Mouse (Mus musculus) adrenal gland, adult (tissue): ENCODE results near the gene Cgnl1.
A peak's percentile ranks its signal among the peaks of the same experiment; 100 is the strongest.

Experiments
- DNase-seq, 2 experiments: peaks; one replicate each; pipeline ENCODE4 v3.0.0; 2022 to 2023; ENCODE audit warnings: low spot score in 1 of 2; ENCODE audit not compliant: inconsistent age in 2 of 2

The Cgnl1 gene

DNA sequence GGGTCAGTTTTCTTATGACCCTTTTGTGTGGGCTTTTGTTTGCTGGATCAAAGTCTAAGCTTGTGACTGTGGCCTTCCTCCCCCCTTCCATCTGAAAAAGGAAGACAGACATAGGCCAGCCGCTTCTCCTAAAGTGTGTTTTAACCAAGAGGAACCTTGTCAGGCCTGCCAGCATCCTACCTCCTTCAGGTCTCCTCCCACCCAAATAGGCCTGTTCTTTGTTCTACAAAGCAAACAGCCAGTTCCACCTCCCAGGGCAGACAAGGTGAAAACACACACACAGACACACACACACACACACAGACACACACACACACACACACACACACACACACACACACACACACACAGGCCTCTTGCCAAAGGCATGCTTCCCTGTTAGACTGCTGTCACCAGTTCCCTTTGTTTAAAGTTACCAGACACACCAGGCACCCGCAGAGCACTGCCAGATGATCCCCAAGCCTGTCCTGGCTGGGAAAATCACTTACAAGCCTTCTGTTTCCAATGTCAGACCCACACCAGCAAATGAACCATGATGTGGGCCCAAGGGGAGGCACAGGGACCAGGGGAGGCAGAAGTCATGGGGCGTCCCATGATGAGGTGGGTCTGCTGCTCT lies 95.5 kb downstream of the Cgnl1 start:
- DNase-seq = no peak

DNA sequence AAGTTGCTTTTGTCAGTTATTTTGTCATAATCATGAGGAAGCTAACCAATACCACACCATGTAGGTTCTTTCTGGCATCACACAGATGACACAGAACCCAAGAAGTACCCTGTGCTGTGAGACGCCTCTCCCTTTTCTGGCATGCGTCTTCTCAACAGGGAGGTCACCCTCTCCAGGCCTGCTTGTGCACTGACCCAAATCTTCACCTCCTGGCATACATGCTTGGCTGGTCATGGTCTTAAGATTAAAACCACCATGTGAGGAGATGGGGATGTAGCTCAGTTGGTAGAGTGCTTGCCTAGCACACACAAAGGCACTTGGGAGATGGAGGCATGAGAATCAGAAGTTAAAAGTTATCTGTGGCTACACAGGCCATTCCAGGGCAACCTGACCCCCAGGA lies 96.2 kb downstream of the Cgnl1 start:
- no peak for DNase-seq

DNA sequence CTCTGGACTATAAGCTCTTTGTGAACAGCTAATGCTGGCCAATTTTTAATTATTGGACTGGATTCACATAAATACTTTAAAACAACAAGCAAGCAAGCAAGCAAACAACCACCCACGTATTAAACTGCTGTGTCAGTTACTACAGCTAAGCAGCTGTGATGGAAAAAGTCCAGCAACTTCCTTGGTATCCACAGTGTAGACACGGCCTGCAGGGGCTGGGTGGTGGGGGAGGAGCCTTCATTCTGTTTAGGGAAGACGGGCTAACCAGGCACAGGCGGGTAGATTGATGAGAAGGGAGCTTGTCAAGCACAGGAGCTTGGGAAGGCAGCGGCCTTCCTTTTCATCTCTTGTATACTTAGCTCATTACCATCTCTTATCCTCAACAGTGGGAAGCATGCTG lies 96.9 kb downstream of the Cgnl1 start:
- no peak for DNase-seq

DNA sequence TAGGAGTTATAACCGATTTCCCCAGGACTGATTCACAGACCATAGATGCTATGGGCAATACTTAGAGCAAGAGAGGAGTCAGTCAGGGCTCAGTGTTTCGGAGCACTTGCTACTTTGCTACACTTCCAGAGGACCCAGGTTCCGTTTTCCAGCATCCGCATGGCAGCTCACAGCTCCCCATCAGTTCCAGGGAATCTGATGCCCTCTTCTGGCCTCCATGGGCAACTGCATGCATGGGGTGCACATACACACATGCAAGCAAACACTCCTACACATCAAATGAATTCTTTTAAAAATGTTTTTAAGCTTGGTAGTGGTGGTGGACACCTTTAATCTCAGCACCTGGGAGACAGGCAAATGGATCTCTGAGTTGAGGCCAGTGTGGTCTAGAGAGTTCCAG lies 98.9 kb downstream of the Cgnl1 start:
- DNase-seq = no peak

DNA sequence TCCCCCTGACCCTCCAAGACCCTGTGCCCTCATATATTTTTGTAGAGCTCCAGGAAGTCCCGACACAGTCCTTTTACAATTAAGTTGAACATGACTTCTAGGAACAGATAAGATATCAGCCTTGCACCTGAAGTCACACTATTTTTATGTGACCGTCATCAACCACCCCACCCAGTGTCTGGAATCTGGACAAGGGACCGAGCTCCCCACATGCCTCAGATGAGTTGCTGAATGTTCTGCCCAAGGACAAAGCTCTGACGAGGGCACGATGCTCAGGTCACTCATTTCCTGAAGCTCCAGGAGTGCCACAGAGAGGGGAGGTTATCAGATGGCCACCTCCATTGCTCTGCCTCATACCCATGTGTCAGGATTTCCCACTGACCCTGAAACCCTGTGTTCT lies 100.7 kb downstream of the Cgnl1 start:
- peak; percentile 62 to 69 for DNase-seq

DNA sequence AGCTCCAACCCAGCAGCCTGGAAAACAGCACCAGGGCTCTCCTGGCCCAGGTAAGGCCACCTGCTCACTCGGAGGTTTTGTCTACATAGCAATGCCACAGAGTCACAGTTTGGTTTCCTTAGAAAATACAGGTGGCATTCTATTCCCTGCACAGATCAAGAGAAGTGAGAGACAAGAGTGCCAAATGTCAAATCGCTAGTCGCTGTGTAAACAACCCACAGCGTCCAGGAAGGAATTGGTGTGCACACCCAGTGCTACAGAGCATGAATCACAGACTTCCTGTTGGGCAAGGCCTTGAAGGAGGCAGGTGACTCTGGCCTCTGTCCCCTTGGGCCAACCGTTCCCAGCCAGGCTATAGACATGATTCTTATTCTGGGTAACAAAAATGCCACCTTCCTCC lies 103.8 kb downstream of the Cgnl1 start:
- peak; percentile 50 to 76 for DNase-seq

DNA sequence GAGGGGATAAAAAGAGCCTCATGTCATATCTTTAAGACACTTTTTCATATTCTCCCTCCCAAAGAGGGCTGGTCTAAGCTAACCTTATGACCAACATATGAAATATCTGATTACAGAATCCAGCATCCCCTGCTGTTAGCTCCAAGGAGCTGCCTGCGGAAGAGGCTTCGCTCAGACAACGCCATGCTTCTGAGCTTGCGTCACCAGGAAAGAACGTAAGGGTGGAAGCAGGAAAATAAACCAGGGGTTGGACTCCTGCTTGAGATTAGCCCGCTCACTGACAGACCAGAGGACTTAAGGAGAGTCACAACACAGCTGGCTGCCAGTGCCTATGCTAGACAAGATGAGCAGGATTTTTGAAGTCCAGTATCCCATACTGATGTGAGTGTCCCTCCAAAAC lies 105.0 kb downstream of the Cgnl1 start:
- DNase-seq = no peak

DNA sequence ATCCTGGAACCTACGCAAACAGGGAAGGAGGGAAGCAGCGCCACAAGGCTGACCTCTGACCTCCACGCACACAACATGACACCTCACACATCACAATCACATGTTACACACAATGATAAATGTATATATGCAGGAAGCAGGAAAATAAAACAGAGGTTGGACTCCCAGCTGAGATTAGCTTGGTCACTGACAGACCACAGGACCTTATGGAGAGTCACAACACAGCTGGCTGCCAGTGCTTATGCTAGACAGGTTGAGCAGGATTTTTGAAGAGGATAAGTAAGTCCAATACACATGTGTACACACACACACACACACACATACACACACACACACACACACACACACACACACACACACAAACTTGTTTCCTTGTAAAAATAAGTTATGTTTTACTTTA lies 105.9 kb downstream of the Cgnl1 start:
- DNase-seq = no peak

DNA sequence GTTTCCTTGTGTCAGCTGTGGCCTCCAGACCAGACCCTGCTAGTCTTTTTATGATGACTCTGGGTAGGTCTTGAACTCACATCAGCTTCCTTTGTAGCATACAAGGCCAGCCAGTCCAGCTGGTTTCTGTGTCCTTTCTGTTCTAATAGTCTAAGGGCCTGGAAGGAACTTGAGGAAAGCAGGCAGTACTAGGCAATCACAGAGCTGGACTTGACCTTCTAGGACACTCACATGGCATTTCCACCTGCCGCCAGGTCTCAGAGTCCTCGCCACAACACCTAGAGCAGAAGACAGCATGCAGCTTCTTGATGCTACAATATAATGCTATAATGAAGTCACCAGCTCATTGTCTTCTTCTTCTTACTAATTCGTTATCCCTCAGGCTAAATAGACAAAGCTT lies 106.5 kb downstream of the Cgnl1 start:
- peak in 1 of 2 experiments; percentile 69 for DNase-seq

DNA sequence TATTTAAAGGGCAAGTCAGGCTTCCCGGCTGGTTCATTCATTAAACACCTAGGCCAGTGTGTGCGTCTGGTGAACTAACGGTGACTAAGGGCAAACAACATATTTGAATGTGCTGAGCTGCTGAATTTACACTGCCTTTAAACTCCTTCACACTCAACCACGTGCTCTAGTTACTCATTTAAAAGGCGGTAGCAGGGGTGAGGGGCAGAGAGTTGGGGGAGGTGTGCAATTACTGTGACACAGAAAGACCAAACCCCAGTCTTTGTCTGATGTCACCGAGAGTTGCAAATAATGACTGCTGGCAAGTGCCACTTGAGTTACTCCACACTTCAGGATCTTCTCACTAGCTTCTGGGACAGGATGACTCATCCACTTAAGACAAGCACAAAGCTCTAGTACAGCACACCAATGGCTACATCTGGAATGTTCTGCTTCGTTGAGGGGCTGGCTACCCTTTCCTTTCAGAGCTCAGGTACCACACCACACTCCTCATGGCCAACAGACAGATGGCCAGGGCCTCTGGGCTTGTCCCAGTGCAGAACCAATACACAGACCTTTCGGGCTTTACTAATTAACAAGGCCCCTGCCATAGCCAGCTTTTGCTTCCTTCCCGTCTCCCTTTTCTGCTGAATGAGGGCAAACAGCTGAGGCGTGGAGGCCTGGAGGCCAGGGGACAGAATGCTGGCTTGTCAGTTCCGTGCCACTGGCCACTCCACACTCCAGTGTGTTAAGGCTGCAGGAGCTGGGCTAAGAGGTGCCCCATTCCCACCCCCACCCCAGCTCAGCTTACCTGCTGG lies 107.8 kb downstream of the Cgnl1 start:
- peak in 1 of 2 experiments; percentile 62 for DNase-seq

DNA sequence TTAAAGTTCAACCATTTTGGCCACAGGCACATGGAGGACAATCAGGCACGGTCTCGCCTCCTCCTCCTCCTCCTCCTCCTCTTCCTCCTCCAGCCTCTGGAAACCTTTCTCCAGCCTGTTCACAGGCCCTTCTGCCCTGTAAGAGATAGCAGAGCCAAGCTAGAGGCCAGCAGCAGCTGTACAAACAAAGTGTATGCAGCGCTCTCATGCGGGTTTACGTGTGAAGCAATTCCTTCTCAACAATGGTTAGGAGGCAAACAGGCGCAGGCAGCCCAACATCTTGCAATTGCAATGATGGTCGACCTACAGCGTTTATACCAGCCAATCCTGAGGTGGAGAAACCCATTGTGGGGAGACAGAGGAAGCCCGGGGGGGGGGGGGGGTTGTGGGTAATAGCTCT lies 110.9 kb downstream of the Cgnl1 start:
- DNase-seq = no peak

DNA sequence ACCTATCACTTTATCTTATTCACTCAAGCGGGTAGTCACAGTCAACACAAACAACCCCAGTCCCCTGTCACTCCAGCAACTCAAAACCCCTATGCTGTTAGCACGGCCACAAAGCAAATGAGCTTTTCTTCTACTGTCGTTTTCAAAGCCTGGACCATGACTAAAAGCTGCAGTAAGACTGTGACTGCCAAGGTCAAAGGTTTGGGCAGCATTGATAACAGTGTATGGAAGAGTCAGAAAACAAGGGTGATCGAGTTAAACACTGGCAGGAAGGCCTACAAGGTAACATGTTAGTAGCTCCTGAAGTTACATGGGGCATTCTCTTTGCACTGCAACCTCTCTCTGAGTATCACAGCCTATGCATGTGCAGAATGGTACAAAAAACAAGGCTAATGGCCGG lies 111.7 kb downstream of the Cgnl1 start:
- DNase-seq = peak in 1 of 2 experiments; percentile 61

DNA sequence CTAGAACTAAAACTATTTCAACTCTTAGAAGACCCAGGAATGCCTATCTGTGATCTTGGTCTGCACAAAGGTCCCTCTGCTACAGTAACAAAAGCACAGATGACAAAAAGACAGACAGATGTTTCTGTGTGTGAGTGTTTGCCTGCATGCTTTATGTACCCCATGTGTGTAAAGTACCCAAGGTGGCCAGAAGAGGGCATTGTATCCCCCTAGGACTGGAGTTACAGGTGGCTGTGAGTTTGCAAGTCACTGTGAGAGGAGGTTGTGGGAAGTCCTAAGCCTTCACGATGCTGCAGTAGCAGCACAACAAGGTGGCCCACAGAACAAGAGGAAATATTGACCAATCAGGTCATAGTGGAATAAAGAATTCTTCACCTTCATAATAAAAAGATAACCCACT lies 114.2 kb downstream of the Cgnl1 start:
- no peak for DNase-seq

DNA sequence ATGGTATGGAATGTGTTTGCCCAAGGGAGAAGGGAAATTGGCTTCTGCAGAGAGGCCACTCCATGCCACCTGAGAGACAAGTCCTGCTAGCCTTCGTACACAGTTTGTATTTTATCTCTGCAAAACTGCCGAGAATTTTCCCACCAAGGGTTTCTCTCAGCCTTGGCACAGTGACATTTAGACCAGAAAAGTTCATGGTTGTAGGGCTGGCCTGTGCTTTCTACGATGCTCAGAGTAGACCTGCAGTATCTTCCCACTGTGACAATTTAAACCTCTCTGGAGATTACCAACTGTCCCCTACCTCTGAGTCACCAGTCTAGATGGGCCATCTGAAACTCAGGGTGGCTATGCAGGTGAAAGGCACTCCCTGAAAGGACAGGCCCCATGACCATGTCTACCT lies 116.5 kb downstream of the Cgnl1 start:
- DNase-seq = peak; percentile 59 to 78

DNA sequence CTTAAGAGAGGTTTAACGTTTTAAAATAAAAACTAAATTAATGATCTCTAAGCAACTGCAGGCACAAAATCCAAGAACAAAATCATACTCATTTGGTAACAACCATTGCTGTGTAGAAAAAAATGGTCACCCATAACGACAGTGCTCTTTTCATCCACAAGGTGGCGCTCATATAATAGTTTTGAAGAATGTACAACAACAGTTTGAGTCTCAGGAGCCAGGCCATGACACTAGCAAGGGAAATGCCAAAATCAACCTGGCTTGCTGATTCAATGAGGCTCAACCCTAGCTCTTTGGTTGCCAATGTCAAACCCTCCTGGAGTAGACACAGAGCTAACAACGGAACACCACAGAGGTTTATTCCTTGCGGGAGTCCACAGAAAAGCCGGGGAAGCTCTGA lies 125.3 kb downstream of the Cgnl1 start:
- peak; percentile 73 to 93 for DNase-seq

DNA sequence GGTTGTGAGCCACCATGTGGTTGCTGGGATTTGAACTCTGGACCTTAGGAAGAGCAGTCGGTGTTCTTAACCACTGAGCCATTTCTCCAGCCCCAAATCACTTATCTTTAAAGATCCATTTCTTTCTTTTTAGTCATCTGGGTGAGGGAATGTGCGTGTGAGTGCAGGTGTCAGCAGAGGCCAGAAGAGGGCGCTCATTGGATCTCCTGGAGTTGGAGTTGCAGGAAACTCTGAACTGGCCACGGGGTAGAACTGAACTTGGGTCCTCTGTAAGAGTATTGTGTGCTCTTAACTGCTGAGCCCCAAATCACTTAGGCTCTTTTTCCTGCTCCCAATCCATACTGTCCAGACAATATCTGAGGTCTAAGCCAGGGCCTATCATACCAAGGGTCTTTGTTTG lies 127.8 kb downstream of the Cgnl1 start:
- DNase-seq = no peak

DNA sequence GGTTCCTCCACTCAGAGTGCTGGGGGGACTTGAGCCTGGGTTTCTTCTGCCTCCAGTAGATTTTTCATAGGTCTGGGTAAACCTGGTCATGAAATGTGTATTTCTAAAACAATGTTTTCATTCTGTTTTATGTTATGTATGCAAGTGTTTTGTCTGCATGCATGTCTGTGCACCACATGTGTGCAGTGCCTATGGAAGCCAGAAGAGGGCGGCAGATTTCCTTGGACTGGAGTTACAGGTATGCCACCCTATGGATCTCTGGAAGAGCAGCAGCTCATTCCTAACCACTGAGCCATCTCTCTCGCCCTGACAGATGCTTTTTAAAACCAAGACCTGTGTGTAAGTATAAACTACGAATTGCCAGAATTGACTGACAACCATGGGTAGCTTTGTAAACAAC lies 129.1 kb downstream of the Cgnl1 start:
- no peak for DNase-seq

DNA sequence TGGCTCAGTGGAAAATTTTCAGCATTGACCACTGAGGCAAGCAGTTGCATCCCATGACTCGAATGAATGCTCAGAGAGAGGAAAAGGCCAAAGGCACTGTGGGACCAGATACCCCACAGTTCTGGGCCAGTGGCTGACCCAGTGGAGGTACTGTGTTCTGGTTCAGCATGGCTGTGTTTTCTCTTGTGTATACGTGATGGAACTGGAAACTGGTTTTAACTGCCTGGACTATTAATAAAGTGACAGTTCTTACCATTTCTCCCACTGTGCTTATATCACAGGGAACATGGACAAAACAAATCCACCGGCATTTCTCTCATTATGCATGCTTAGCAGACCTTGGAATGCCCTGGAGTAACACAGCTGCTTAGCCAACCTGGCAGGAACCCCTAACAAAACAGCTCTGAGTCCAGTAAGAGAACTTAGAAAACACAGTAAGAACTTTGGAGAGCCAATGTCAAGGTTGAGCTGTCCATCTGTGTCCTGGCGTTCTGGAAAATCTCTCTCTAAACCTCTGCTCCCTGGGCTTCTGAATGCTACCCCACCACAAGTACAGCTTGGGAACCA lies 131.0 kb downstream of the Cgnl1 start:
- DNase-seq = peak in 1 of 2 experiments; percentile 74

DNA sequence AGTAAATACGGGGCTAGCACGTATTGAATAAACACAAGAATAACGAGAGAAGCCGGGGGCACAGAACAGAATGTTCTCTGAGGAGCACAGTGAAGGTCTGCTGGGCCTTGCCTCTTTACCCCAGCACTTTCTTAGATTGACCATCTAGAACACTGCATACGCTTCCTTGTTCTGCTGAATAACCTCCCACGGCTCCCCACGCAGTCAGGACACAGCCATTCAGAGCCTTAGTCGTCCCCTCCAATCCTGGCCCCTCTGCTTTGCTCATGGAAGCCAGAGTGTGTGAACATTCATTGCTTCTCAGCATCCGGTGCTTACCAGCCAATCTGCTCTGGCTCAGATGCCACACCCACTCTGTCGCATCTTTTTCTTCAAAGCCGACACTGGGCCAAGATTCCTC lies 133.2 kb downstream of the Cgnl1 start:
- no peak for DNase-seq

DNA sequence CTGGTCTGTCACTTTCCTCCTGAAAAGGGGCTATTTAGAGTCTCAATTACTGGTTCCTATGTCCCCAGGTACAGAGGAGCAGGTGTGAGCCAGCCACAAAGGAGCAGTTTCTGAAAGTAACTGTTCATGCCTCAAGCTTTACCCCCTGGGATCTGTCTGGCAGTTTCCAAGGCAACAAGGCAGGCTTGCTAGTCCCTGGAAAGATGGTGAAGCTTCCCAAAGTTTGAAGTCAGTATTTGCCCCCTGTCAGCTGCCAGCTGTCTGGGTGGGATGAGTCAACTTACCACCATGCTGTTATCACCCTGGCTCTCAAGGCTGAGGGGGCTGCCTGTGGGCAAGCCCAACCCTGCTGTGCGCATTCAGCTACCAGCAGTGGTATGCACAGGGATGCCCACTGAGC lies 134.5 kb downstream of the Cgnl1 start:
- DNase-seq = no peak

DNA sequence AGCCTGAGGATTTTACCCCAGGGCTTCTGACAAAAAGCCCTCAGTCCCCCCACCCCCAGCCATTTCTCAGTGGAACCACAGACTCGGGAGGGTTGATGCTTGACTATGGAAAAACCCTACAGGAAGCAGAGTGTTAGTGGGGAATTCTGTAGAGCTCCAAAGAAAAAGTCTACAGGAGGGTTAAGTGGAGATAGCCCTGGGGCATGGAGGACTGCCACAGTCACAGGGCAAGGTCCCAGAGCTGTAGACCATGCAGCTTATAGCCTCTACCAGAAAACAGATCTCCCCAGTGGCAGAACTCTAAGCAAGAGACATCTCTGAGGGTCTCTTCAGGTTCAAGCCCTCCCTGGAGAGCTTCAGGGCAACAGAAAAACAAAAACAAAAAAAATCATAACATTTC lies 135.8 kb downstream of the Cgnl1 start:
- no peak for DNase-seq

DNA sequence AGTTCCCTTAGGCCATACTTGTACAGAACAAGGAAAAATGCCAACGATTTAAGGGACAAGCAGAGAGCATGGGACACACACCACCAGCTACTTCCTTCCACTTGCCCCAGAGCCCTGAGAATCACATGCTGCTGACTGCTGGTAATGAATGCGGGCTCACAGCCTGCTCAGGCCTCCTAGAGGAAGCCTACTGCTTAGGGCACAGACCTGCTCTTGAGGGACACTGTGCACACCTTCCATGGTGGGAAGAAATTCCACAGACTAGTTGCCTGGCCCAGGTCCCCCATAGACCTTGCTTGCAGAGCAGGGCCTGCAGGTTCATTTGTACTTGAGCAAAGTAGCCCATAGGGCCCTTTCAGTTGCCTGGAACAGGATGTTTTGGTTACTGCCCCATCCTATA lies 136.5 kb downstream of the Cgnl1 start:
- DNase-seq = no peak

DNA sequence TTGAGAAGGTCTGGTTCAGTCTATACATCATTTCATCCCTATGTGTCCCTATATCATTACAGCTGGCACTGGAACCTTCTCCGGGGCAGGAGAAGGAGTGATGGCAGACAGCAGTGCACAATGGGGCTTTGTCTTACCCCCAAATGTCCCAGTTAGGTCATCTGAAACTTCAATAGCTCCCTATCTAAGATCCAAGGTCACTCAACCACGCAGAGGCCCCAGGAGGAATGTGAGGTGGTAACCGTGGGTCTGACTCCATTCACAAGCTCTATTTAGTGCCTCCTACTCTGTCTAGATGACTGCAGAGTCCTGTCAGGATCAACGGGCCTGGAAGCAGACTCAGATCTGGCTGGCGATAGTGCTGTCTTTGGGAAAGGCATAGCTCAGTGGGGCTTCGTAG lies 142.5 kb downstream of the Cgnl1 start:
- DNase-seq = peak in 1 of 2 experiments; percentile 67
